Mouse (Mus musculus): ENCODE measurements at regions not wholly inside any gene's neighbourhood (a gene's known extent, or its start where the extent isn't known, plus 50 kb on each side); places are given as distances from the start of the nearest gene placed in this dataset.

DNA sequence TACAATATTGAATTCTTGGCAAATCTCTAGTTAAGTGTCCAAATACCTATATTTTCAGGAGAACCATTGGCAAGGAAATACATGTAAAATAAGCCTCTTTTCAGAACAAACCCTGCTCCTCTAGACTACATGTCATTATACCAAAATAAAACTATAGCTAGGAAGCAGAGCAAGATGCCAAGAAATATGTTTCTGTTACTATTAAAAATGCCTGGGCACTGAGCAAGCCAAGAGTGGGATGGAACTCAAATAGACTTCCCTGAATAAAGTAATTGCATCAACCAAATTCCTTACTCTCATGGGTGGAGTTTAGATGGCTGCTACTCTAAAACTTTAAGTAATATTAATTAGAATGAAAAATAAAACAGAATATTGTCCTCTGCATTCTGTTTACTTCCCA, 168.0 kb downstream of the Efcab1 start:
- TF ChIP-seq CTCF (IDR thresholded peaks at IDR 0.05; ENCODE audit: low read depth) (no peak), EP300 (IDR thresholded peaks at IDR 0.05; ENCODE audit: low read depth) (no peak)
